Mouse (Mus musculus) adrenal gland, postnatal 36 days (tissue): Measurements from ENCODE around the gene Npb. TPM values are rescaled to one million over a fixed set of nuclear protein-coding genes. Genes with fewer than 3 reads are reported as not detected.

Experiments used
- DNase-seq, 2 experiments: peaks; one replicate each; pipeline ENCODE4 v3.0.0; 2021; ENCODE audit warnings: mixed read lengths in 1 of 2
- total RNA-seq, 2 experiments: library from RNA; stranded (reverse); gene quantifications; 2 replicates each; pipeline ENCODE4 v1.2.3; 2021

Npb gene
- total RNA-seq, 2 experiments from 2014 or later, result 1.6 TPM; not detected in 1

DNA sequence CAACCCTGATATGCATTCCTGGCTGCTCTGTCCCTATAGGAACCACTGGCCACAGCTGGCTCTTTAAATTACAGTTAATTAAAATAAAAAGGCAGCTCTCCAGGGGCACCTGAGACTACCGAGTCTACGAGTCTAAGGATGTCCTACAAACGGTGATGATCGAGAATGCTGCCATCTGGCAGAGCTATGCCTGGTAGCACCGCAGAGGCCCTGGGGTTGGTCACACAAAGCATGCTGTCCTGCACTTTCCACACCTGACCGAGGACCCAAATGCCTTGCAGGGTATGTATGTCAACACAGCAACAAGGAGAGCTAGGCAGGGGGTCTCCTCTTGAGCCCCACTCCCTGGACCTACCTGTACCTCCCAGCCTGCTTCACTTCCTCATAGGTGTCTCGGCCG lies 5.7 kb downstream of the Npb start:
- no peak for DNase-seq

DNA sequence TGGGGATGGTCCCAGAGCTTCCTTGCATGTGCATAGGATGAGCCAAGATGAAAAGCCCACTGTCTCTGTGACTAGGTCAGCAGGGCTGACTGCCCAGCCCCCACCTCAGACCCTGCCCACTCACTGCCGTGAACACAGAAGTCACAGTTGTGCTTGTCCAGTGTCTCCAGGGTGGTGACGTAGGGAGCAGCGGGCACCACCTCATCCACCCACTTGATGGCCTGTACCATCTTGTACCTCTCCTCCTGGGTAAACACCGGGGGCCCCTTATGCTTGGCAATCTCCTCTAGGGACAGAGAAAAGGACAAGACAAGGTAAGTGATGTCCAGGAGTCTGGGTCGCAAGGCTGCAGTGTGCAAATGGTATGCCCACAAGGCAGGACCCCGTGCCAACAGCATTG lies 6.9 kb downstream of the Npb start:
- DNase-seq, result no peak

DNA sequence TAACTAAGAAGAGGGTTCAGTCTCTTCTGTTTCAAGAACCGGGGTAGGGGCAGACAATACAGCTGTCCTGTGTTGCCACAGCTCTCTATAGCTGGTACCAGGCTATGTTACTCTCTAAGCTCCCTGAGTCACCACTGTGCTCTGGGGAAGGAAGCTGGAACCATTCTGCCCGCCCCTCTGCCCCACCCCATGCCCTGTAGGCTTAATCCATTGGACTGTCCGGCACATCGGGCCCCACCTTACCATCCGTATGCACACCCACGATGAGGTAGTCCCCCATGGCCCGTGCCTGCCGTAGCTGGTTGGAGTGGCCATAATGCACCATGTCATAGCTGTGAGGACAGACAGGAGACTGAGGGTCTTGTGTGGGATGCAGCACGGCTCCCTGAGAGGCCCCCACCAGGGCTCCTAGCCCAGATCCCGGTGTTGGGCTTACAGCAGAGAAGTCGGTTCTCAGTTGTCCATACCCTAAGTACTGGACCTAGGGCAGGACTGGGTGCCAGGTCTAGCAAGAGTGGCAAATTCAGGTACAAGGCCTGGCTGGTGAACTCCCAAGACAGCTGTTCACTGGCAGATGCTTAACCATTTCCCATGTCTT lies 7.4 kb downstream of the Npb start:
- no peak for DNase-seq

GRCm38 (mm10) chr11:120616617-120617294 lies 8.5 kb downstream of the Npb start:
- DNase-seq, result peak in 1 of 2 experiments; percentile 44

- DNase-seq, result peak; percentile 96 to 98
Observed at GRCm38 (mm10) chr11:120617519-120618112, 9.3 kb downstream of the Npb start, which contains the start of gene Pcyt2. TSS of gene Pcyt2 (minus strand) at chr11:120617936.

- DNase-seq, result peak in 1 of 2 experiments; percentile 28
Observed at GRCm38 (mm10) chr11:120618619-120619535, 10.6 kb downstream of the Npb start.

GRCm38 (mm10) chr11:120620195-120620594 lies 11.9 kb downstream of the Npb start:
- no peak for DNase-seq

DNA sequence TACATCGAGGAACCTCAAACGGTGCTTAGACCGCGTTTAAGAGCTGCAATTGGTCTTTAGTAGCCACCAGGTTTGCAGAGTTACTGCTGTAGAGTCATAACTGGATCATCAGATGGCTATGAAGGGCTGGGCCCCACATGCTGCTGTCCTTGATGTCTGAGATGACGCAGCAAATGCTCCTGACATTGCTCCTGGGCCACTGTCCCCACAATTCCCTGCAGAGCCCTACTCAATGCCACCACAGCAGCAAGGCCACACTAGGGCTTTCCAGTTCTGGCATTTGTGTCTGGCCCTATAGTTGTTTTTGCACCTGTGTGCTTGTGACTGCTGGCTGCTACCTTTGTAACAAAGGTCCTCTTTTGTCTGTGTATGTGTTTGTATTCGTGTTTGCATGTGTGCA lies 14.5 kb downstream of the Npb start:
- peak; percentile 57 to 72 for DNase-seq

DNA sequence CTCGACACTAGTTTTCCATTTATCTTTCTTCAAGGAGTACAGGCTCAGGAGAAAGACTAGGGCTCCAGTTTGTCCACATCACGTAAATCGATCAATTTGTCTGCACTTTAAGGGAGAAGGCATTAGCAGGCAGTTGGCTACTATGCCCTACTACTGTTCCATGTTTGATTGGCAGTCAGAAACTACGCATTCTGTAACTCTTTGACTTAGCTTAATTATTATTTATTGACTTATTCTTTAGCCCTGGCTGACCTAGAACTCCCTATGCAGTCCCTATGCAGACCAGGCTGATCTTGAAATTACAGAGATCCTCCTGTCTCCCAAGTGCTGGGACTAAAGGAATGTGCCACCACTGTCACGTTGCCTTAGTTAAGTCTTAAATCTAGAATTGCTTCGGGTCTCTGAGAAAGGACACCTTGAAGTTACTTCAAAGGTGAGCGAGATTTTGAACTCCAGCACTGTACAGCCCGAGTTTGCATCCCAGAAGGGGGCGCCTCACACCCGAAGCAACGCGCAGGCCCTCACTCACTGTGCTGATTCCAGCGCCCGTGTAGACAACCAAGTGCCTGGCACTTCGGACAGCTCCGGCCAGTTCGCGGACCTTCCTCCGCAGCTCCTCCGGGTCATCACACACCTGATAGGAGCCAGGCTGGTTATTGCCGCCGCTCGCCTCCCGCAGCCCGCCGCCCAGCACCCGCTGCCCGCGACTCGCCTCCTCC lies 15.8 kb downstream of the Npb start:
- DNase-seq, result peak; percentile 83 to 84

GRCm38 (mm10) chr11:120624680-120625111 lies 16.4 kb downstream of the Npb start:
- peak; percentile 91 to 94 for DNase-seq

DNA sequence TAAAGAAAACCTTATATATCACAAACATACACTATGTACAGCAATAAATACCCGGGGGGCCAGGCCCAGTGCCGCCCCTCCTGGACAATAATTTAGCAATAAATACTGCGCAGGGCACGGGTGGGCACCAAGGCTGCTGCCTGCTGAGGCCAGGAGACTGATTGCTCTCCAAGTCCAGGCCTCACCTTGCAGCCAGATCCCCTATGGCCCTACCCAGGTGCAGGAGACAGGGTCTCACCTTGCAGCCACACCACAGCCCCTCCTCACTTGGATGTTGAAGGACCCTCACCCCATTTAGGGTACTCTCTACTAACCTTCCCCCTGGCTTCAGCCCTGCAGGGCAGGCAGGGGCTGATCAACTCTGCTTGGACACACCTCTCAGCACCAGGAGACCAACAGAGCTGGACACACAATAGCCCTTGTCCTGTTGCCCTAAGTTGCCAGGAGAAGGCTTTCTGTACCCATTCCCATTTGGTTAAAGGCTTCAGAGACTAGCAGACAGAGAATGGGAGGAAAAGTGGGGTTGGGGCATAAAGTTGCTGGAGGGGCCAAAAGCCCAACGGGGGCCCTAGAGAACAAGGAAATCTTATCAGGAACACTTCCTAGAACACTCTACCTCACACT lies 17.0 kb downstream of the Npb start, which contains the start of gene Sirt7:
Sirt7 (minus strand) TSS at position 89 of the 624 bp plus-strand sequence.
- DNase-seq, result no peak

GRCm38 (mm10) chr11:120626785-120627467 lies 18.6 kb downstream of the Npb start:
- DNase-seq, result no peak

- no peak for DNase-seq
Observed at GRCm38 (mm10) chr11:120627468-120628300, 19.4 kb downstream of the Npb start.

- no peak for DNase-seq
Observed at GRCm38 (mm10) chr11:120628601-120629340, 20.5 kb downstream of the Npb start.

GRCm38 (mm10) chr11:120629341-120629730 lies 21.1 kb downstream of the Npb start:
- peak; percentile 66 to 73 for DNase-seq

DNA sequence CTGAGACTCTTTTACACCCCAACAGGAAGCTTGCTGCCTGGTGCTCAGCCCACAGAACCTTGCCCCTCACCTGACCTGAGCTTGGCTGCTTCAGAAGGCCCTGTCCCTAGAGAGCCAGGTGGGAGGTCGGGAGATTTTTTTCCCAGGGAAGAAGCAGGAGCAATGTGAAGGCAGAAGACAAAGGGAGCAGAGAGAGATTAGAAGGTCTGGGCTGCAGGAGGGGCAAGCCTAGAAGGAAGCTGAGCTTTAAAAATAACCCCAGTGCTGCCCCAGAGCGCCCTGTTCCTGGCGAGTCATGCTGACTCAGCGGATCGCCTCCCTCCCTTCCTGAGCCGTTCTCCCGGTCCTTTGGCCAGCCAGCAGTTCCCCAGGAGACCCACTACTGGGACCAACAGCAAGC lies 21.6 kb downstream of the Npb start:
- DNase-seq, result peak; percentile 69 to 83

GRCm38 (mm10) chr11:120630401-120630871 lies 22.2 kb downstream of the Npb start:
- peak; percentile 63 to 73 for DNase-seq
